Mouse (Mus musculus): Measurements from ENCODE around the gene Zcchc2. TPM values are rescaled to one million over a fixed set of nuclear protein-coding genes. Genes with fewer than 3 reads are reported as not detected.

Gene Zcchc2
- polyA plus RNA-seq, 1 experiment = 16.3 TPM

- Histone ChIP-seq H3K27ac (ENCODE audit: insufficient read depth, low read length) (peak overlapping the region; percentile 62), H3K4me1 (ENCODE audit: control insufficient read depth, insufficient read depth, low read length) (peaks cover 9% of the 10 kb centered on the region), H3K4me3 (ENCODE audit: insufficient read depth, low read length) (peak overlapping the region; percentile 25)
- TF ChIP-seq CTCF (IDR thresholded peaks at IDR 0.05; ENCODE audit: borderline replicate concordance, insufficient read depth, low read length) (no peak), POLR2A (IDR thresholded peaks at IDR 0.05; ENCODE audit: low read depth, low read length) (peak; percentile 29; the same call in 1 of the 2 replicates)
These were observed 2.0 kb upstream of the Zcchc2 start for GRCm38 (mm10) chr1:105988171-105988570.

- H3K4me1 ChIP-seq (ENCODE audit: control insufficient read depth, insufficient read depth, low read length) = 0 out of 2 replicates have a peak, but pooled peaks cover 3% of the 10 kb centered on the region
- H3K4me3 ChIP-seq (ENCODE audit: insufficient read depth, low read length) = peak overlapping the region; percentile 82
- TF ChIP-seq CTCF (IDR thresholded peaks at IDR 0.05; ENCODE audit: borderline replicate concordance, insufficient read depth, low read length) = no peak
- no peak for TF ChIP-seq POLR2A (IDR thresholded peaks at IDR 0.05; ENCODE audit: low read depth, low read length)
- H3K27ac ChIP-seq (ENCODE audit: insufficient read depth, low read length) = peak overlapping the region; percentile 70
These were observed 1.1 kb upstream of the Zcchc2 start for GRCm38 (mm10) chr1:105988903-105989639.

- Histone ChIP-seq H3K4me1 (ENCODE audit: control insufficient read depth, insufficient read depth, low read length) (0 out of 2 replicates have a peak, but pooled peaks cover 3% of the 10 kb centered on the region), H3K27ac (ENCODE audit: insufficient read depth, low read length) (peak overlapping the region; percentile 70), H3K4me3 (ENCODE audit: insufficient read depth, low read length) (peak overlapping the region; percentile 82)
- TF ChIP-seq CTCF (IDR thresholded peaks at IDR 0.05; ENCODE audit: borderline replicate concordance, insufficient read depth, low read length) = no peak
- no peak for TF ChIP-seq POLR2A (IDR thresholded peaks at IDR 0.05; ENCODE audit: low read depth, low read length)
These were observed 594 bp upstream of the Zcchc2 start for GRCm38 (mm10) chr1:105989640-105989984.

- Histone ChIP-seq H3K4me1 (ENCODE audit: control insufficient read depth, insufficient read depth, low read length) (peaks cover 6% of the 10 kb centered on the region; the same call in 1 of the 2 replicates), H3K27ac (ENCODE audit: insufficient read depth, low read length) (peak overlapping the region; percentile 84)
- TF ChIP-seq POLR2A (IDR thresholded peaks at IDR 0.05; ENCODE audit: low read depth, low read length) = no peak
- TF ChIP-seq CTCF (IDR thresholded peaks at IDR 0.05; ENCODE audit: borderline replicate concordance, insufficient read depth, low read length) = no peak
These were observed 930 bp downstream of the Zcchc2 start for GRCm38 (mm10) chr1:105990911-105991761.

GRCm38 (mm10) chr1:105991931-105992837, 2.0 kb downstream of the Zcchc2 start:
- Histone ChIP-seq H3K4me1 (ENCODE audit: control insufficient read depth, insufficient read depth, low read length) (peaks cover 8% of the 10 kb centered on the region), H3K4me3 (ENCODE audit: insufficient read depth, low read length) (peak overlapping the region; percentile 91), H3K27ac (ENCODE audit: insufficient read depth, low read length) (peak overlapping the region; percentile 84; the same call in 1 of the 2 replicates)
- TF ChIP-seq POLR2A (IDR thresholded peaks at IDR 0.05; ENCODE audit: low read depth, low read length) (no peak), CTCF (IDR thresholded peaks at IDR 0.05; ENCODE audit: borderline replicate concordance, insufficient read depth, low read length) (no peak)

More at GRCm38 (mm10) chr1:105990911-105991761, 930 bp downstream of the Zcchc2 start:
- peak overlapping the region; percentile 91 for H3K4me3 ChIP-seq (ENCODE audit: insufficient read depth, low read length)

- peak overlapping the region; percentile 63 for H3K27ac ChIP-seq (ENCODE audit: insufficient read depth, low read length)
- peak overlapping the region; percentile 91 for H3K4me3 ChIP-seq (ENCODE audit: insufficient read depth, low read length)
- peaks cover 6% of the 10 kb centered on the region for H3K4me1 ChIP-seq (ENCODE audit: control insufficient read depth, insufficient read depth, low read length)
- TF ChIP-seq CTCF (IDR thresholded peaks at IDR 0.05; ENCODE audit: borderline replicate concordance, insufficient read depth, low read length) (no peak), POLR2A (IDR thresholded peaks at IDR 0.05; ENCODE audit: low read depth, low read length) (peak; percentile 35)
These were observed 3.0 kb downstream of the Zcchc2 start for GRCm38 (mm10) chr1:105993196-105993595.

- peak overlapping the region; percentile 63 for H3K27ac ChIP-seq (ENCODE audit: insufficient read depth, low read length)
These were observed 3.5 kb downstream of the Zcchc2 start for GRCm38 (mm10) chr1:105993601-105994209.

GRCm38 (mm10) chr1:105995966-105996365, 5.8 kb downstream of the Zcchc2 start:
- H3K4me1 ChIP-seq (ENCODE audit: control insufficient read depth, insufficient read depth, low read length) = peaks cover 8% of the 10 kb centered on the region
- no peak overlapping the region for H3K4me3 ChIP-seq (ENCODE audit: insufficient read depth, low read length)
- H3K27ac ChIP-seq (ENCODE audit: insufficient read depth, low read length) = no peak overlapping the region
- TF ChIP-seq CTCF (IDR thresholded peaks at IDR 0.05; ENCODE audit: borderline replicate concordance, insufficient read depth, low read length) = no peak
- no peak for TF ChIP-seq POLR2A (IDR thresholded peaks at IDR 0.05; ENCODE audit: low read depth, low read length)

More at GRCm38 (mm10) chr1:105993601-105994209, 3.5 kb downstream of the Zcchc2 start:
- H3K4me3 ChIP-seq (ENCODE audit: insufficient read depth, low read length) = peak overlapping the region; percentile 91
- peaks cover 6% of the 10 kb centered on the region for H3K4me1 ChIP-seq (ENCODE audit: control insufficient read depth, insufficient read depth, low read length)
- no peak for TF ChIP-seq CTCF (IDR thresholded peaks at IDR 0.05; ENCODE audit: borderline replicate concordance, insufficient read depth, low read length)
- peak; percentile 50 for TF ChIP-seq POLR2A (IDR thresholded peaks at IDR 0.05; ENCODE audit: low read depth, low read length)
